Mouse (Mus musculus): ENCODE results near the gene Olfr1282. TPM values are rescaled to one million over a fixed set of nuclear protein-coding genes. Genes with fewer than 3 reads are reported as not detected.

Olfr1282 gene
- not detected for total RNA-seq (2023)

DNA sequence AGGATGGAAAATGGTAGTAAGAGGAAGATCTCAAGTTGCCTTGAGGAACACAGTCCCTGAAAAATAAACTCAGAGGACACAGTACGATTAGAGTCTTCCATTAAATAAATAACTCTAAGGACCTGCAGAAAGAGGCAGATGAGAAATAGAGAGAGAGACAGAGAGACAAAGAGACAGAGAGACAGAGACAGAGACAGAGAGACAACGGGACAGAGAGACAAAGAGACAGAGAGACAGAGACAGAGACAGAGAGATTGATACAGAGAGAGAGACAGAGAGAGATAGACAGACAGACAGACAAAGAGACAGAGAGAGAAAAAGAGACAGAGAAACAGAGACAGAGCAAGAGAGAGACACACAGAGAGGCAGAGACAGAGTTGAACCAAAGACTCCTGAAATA is at the start of gene Olfr1282:
TSS of gene Olfr1282 (minus strand) at position 101 of the 400 bp plus-strand sequence.

DNA sequence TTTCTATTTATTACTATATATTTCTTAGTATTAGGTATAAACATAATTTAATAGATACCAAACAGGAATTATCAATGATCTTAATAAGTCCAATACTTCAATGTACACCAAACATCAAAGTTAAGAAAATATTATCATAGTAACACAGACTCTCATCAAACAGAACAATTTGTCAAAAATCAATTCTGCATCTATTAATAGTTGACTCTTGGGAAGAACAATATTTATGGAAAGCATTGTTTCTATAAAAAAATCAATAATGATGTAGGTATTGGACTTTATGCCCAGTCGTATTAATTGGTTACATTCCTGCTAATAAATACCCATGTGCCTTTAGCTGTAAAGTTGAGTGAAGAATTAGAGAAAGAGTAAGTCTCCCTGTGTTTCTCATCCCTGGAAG is 39.3 kb upstream of the Olfr1282 start, which contains the start of gene Olfr1284:
TSS of gene Olfr1284 (plus strand) at position 301 of the 400 bp plus-strand sequence.

DNA sequence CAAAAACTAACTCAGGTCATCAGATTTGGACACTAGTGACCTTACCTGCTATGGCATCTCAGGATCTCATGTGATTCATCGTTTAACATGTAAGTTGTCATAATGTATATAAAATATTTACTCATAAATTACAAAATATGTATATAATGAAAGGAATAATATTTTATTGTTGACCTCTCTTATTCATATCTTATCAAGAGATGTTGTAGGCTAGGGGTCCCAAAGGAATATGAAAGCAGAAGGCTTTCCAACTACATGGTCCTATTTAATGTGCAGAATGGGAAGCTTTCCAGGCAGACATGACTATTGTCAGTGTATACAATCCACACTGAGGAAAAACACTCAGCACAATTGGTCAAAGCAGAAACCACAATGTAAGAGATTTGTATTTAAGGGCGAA is 30.6 kb upstream of the Olfr1282 start, which contains the start of gene Olfr1283:
TSS of gene Olfr1283 (plus strand) at position 301 of the 400 bp plus-strand sequence.

DNA sequence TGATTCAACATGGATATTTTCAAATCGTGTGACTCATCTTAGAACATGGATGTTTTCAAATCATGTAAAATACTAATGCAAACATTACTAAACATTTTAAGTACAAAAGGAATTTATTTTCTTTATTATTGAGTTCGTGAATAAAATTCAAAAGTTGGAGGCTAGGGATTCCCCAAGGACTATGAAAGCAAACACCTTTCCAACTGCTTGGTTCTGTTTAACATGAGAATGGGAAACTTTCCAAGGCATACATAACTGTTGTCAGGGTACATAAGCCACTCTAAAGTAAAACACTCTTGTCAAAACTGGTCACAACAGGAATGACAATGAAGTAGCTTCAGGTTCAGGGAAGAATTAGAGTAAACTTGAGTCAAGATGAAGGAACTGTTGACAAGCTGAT is 9.7 kb downstream of the Olfr1282 start, which contains the start of gene Olfr1281:
TSS of gene Olfr1281 (plus strand) at position 301 of the 400 bp plus-strand sequence.

DNA sequence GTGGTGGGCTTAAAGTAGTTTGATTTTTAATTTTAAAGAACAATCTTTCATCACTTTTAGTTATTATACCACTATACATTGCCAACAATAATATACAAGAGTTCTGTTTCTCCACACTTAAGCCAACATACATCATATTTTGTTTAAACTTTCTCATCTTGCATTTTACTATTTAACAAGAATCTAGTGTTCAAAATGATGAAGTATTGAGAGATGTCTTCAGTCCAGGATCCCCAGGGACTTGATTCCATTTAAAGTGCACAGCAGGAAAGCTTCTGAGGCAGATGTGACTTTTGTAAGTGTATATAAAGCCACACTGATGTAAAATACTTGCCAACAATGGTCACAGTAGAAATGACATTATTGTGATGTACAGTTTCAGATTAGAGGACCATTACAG is 22.2 kb downstream of the Olfr1282 start, which contains the start of gene Olfr1280:
TSS of gene Olfr1280 (plus strand) at position 301 of the 400 bp plus-strand sequence.

DNA sequence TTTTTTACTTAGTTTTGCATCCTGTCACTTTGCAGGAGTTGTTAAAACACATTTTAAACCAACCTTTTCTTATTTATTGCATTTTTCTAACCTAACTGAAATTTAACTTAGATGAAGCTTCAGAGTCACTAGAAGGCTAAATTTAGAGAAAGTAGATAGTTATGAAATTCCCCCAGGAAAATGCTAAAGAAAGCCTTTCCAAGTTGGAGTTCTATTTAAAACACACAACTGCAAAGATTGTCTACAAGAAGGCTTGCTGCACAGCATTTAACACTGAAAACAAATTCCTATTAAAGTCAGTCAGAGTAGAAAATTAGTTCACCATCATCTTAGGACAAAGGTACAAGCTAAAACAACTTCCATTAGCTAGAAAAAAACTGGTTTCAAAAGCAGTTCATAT is 35.5 kb downstream of the Olfr1282 start, which contains the start of gene Olfr1279:
TSS of gene Olfr1279 (plus strand) at position 262 of the 400 bp plus-strand sequence.

DNA sequence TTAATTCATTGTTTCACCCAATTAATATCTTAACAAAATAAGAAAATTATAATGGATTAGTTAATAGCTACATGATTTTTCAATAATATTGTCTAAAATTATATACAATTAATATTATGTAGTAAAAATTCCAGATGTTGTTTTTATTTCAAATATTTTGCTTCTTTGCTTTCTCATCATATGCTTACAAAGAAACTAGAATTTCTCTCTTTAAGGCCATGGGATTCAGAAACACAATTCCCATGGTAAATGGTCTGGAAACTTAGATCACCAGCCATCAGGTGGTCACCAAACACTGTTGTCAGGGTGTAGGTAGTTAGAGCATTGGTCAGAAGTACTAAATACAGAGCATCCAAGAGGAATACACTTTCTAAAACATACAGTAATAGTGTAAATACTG is 46.0 kb downstream of the Olfr1282 start, which contains the start of gene Olfr1278:
TSS of gene Olfr1278 (plus strand) at position 301 of the 400 bp plus-strand sequence.

Other genes starting within 250 kb of the Olfr1282 start
- gene Gm13941, start 230.1 kb downstream of the Olfr1282 start, total RNA-seq (2023): not detected
- gene Gm15130, start 183.1 kb downstream of the Olfr1282 start, total RNA-seq (2023): not detected
- gene 4930430A15Rik, start 106.5 kb downstream of the Olfr1282 start, total RNA-seq (2023): not detected
- gene Olfr1275, start 100.8 kb downstream of the Olfr1282 start, total RNA-seq (2023): not detected
- gene Olfr1276, start 81.6 kb downstream of the Olfr1282 start, total RNA-seq (2023): not detected
- not detected for gene Olfr1277, start 62.0 kb downstream of the Olfr1282 start, total RNA-seq (2023)
- gene Olfr1278, start 45.9 kb downstream of the Olfr1282 start, total RNA-seq (2023): not detected
- not detected for gene Olfr1279, start 35.4 kb downstream of the Olfr1282 start, total RNA-seq (2023)
- gene Olfr1280, start 22.1 kb downstream of the Olfr1282 start, total RNA-seq (2023): not detected
- gene Olfr1281, start 9.6 kb downstream of the Olfr1282 start, total RNA-seq (2023): not detected
- gene Olfr1283, start 30.7 kb upstream of the Olfr1282 start, total RNA-seq (2023): not detected
- gene Olfr1284, start 39.4 kb upstream of the Olfr1282 start, total RNA-seq (2023): not detected
- gene Olfr1286, start 87.0 kb upstream of the Olfr1282 start, total RNA-seq (2023): not detected
- not detected for gene Olfr1287, start 113.1 kb upstream of the Olfr1282 start, total RNA-seq (2023)
- gene Olfr1288, start 138.0 kb upstream of the Olfr1282 start, total RNA-seq (2023): not detected
- gene Olfr1289, start 144.7 kb upstream of the Olfr1282 start, total RNA-seq (2023): not detected
- gene Olfr1290, start 157.8 kb upstream of the Olfr1282 start, total RNA-seq (2023): not detected
- gene Olfr1291-ps1, start 161.1 kb upstream of the Olfr1282 start, total RNA-seq (2023): not detected
- gene Olfr1293-ps, start 189.1 kb upstream of the Olfr1282 start, total RNA-seq (2023): not detected
- not detected for gene Olfr1294, start 204.2 kb upstream of the Olfr1282 start, total RNA-seq (2023)
- gene Olfr1295, start 233.6 kb upstream of the Olfr1282 start, total RNA-seq (2023): not detected